Mouse (Mus musculus) small intestine, adult 2 months (tissue): Measurements from ENCODE around the gene Mex3a. TPM values are rescaled to one million over a fixed set of nuclear protein-coding genes. Genes with fewer than 3 reads are reported as not detected.

Experiments
- H3K27ac ChIP-seq: fragments of 200-500 bp; 2 replicates; pipeline ENCODE4 v1.5.1; 2012; ENCODE audit warnings: low read depth, low read length, control low read depth, inconsistent platforms; ENCODE audit not compliant: insufficient read depth
- H3K27me3 ChIP-seq: fragments of 200-500 bp; 2 replicates; pipeline ENCODE4 v1.6.1; 2012; ENCODE audit warnings: mild to moderate bottlenecking, moderate library complexity, low read length, inconsistent platforms; ENCODE audit not compliant: control insufficient read depth, insufficient read depth
- H3K36me3 ChIP-seq: fragments of 200-500 bp; 2 replicates; pipeline ENCODE4 v1.6.1; 2012; ENCODE audit warnings: mild to moderate bottlenecking, low read length, control low read depth, inconsistent platforms; ENCODE audit not compliant: control insufficient read depth, insufficient read depth
- H3K4me1 ChIP-seq: fragments of 200-500 bp; 2 replicates; pipeline ENCODE4 v1.6.1; 2012; ENCODE audit warnings: low read length, inconsistent platforms, mixed read lengths; ENCODE audit not compliant: control insufficient read depth, insufficient read depth, insufficient read length
- H3K4me3 ChIP-seq: fragments of 200-500 bp; 2 replicates; pipeline ENCODE4 v1.5.1; 2012; ENCODE audit warnings: low read depth, mild to moderate bottlenecking, control low read depth, inconsistent platforms, low read length, moderate library complexity
- CTCF ChIP-seq: fragments of 200-500 bp; IDR thresholded peaks from 2 replicates; pipeline ENCODE4 v1.5.1; 2012; ENCODE audit warnings: low read depth, mild to moderate bottlenecking, control low read depth, inconsistent platforms, low read length, moderate library complexity, mixed read lengths; ENCODE audit not compliant: insufficient replicate concordance, insufficient read length; ENCODE audit errors: extremely low read depth
- POLR2A ChIP-seq: fragments of 200-500 bp; IDR thresholded peaks from 2 replicates; pipeline ENCODE4 v1.6.1; 2012; ENCODE audit warnings: low read depth, mild to moderate bottlenecking, control low read depth, inconsistent platforms, low read length, moderate library complexity
- WGBS: fragments of 180-500 bp; shearing (Covaris S2); methylation state at CpG from one replicate; pipeline ENCODE4 v1.1.7; 2018; 5-methylcytosine and 5-hydroxymethylcytosine counted together
- polyA plus RNA-seq: library from polyadenylated mRNA; depleted of rRNA; stranded (reverse); fragments of >200 nt; gene quantifications from 2 replicates; pipeline ENCODE4 v1.2.3, GENCODE M21; 2012; rRNA removed

The Mex3a gene
- polyA plus RNA-seq, 1 experiment, result 0.60 TPM

- H3K27me3 ChIP-seq, result no peaks in the 10 kb centered on the region
- no peak overlapping the region for H3K27ac ChIP-seq
- H3K4me3 ChIP-seq, result no peak overlapping the region
- peaks cover 16% of the 10 kb centered on the region for H3K36me3 ChIP-seq
- TF ChIP-seq CTCF, result no peak
- TF ChIP-seq POLR2A, result no peak
- WGBS, result 35% methylated on average over 8 of the region's 8 CpGs
- peaks cover 4% of the 10 kb centered on the region for H3K4me1 ChIP-seq
Observed at GRCm38 (mm10) chr3:88578498-88579424, 46.6 kb downstream of the Mex3a start.

- TF ChIP-seq CTCF (no peak), POLR2A (peak; percentile 67)
- peaks cover 4% of the 10 kb centered on the region for H3K4me1 ChIP-seq
- H3K4me3 ChIP-seq, result peak overlapping the region; percentile 98
- H3K36me3 ChIP-seq, result peaks cover 18% of the 10 kb centered on the region
- peak overlapping the region; percentile 60; the same call in 1 of the 2 replicates for H3K27ac ChIP-seq
- no peaks in the 10 kb centered on the region for H3K27me3 ChIP-seq
- under 1% methylated on average over 34 of the region's 34 CpGs for WGBS
Observed at GRCm38 (mm10) chr3:88579454-88580117, 47.4 kb downstream of the Mex3a start.

- no peaks in the 10 kb centered on the region for H3K4me1 ChIP-seq
- TF ChIP-seq POLR2A (no peak), CTCF (no peak)
- peaks cover 46% of the 10 kb centered on the region for H3K36me3 ChIP-seq
- WGBS, result 93% methylated on average over 6 of the region's 6 CpGs
- no peaks in the 10 kb centered on the region for H3K27me3 ChIP-seq
- H3K27ac ChIP-seq, result no peak overlapping the region
- H3K4me3 ChIP-seq, result no peak overlapping the region
Observed at GRCm38 (mm10) chr3:88585769-88586168, 53.6 kb downstream of the Mex3a start.

GRCm38 (mm10) chr3:88586640-88587039 lies 54.4 kb downstream of the Mex3a start:
- 93% methylated on average over 5 of the region's 5 CpGs for WGBS
- peaks cover 4% of the 10 kb centered on the region; the same call in 1 of the 2 replicates for H3K4me1 ChIP-seq
- H3K27ac ChIP-seq, result no peak overlapping the region
- peaks cover 44% of the 10 kb centered on the region for H3K36me3 ChIP-seq
- H3K4me3 ChIP-seq, result no peak overlapping the region
- no peaks in the 10 kb centered on the region for H3K27me3 ChIP-seq
- no peak for TF ChIP-seq CTCF
- TF ChIP-seq POLR2A, result no peak

GRCm38 (mm10) chr3:88590246-88590645 lies 58.1 kb downstream of the Mex3a start:
- Histone ChIP-seq H3K4me1 (peaks cover 6% of the 10 kb centered on the region; the same call in 1 of the 2 replicates), H3K36me3 (peaks cover 29% of the 10 kb centered on the region), H3K4me3 (no peak overlapping the region), H3K27ac (no peak overlapping the region), H3K27me3 (no peaks in the 10 kb centered on the region)
- 50% methylated on average over 5 of the region's 5 CpGs for WGBS
- TF ChIP-seq CTCF (no peak), POLR2A (no peak)

Other genes starting within 250 kb of the Mex3a start
- not detected in 2 replicates for gene Gm38392, start 245.2 kb upstream of the Mex3a start, polyA plus RNA-seq
- 0.76 and 0.99 TPM in 2 replicates for gene Tsacc, start 235.4 kb upstream of the Mex3a start, polyA plus RNA-seq
- 46.0 and 73.9 TPM in 2 replicates for gene Cct3, start 235.3 kb upstream of the Mex3a start, polyA plus RNA-seq
- gene Glmp, start 207.4 kb upstream of the Mex3a start, polyA plus RNA-seq, result 82.0 and 181 TPM in 2 replicates
- gene Tmem79, start 196.2 kb upstream of the Mex3a start, polyA plus RNA-seq, result 32.5 and 47.1 TPM in 2 replicates
- gene Smg5, start 196.1 kb upstream of the Mex3a start, polyA plus RNA-seq, result 33.9 and 42.4 TPM in 2 replicates
- 1.5 and 1.7 TPM in 2 replicates for gene Paqr6, start 167.8 kb upstream of the Mex3a start, polyA plus RNA-seq
- 2.2 and 6.7 TPM in 2 replicates for gene Bglap3, start 159.7 kb upstream of the Mex3a start, polyA plus RNA-seq
- 0.70 TPM in 1 of 2 replicates, not detected in the other for gene Bglap2, start 153.7 kb upstream of the Mex3a start, polyA plus RNA-seq
- 1.6 TPM in 1 of 2 replicates, not detected in the other for gene Bglap, start 147.9 kb upstream of the Mex3a start, polyA plus RNA-seq
- gene Pmf1, start 122.1 kb upstream of the Mex3a start, polyA plus RNA-seq, result 52.3 and 108 TPM in 2 replicates
- 19.7 and 44.8 TPM in 2 replicates for gene Slc25a44, start 107.3 kb upstream of the Mex3a start, polyA plus RNA-seq
- 137 and 321 TPM in 2 replicates for gene Sema4a, start 71.2 kb upstream of the Mex3a start, polyA plus RNA-seq
- 209 and 353 TPM in 2 replicates for gene Lmna, start 22.4 kb upstream of the Mex3a start, polyA plus RNA-seq
- 132 and 184 TPM in 2 replicates for gene Rab25, start 15.9 kb downstream of the Mex3a start, polyA plus RNA-seq
- gene Lamtor2, start 20.7 kb downstream of the Mex3a start, polyA plus RNA-seq, result 99.8 and 167 TPM in 2 replicates
- 26.0 and 35.4 TPM in 2 replicates for gene Ubqln4, start 21.4 kb downstream of the Mex3a start, polyA plus RNA-seq
- 130 and 182 TPM in 2 replicates for gene Ssr2, start 43.5 kb downstream of the Mex3a start, polyA plus RNA-seq
- gene Arhgef2, start 73.6 kb downstream of the Mex3a start, polyA plus RNA-seq, result 49.5 and 110 TPM in 2 replicates
- not detected in 2 replicates for gene Rxfp4, start 120.7 kb downstream of the Mex3a start, polyA plus RNA-seq
- 20.2 and 23.2 TPM in 2 replicates for gene Khdc4, start 153.4 kb downstream of the Mex3a start, polyA plus RNA-seq
- gene Rit1, start 184.4 kb downstream of the Mex3a start, polyA plus RNA-seq, result 13.2 and 21.5 TPM in 2 replicates
- 1.8 and 1.9 TPM in 2 replicates for gene Syt11, start 242.8 kb downstream of the Mex3a start, polyA plus RNA-seq